Mouse (Mus musculus) liver, postnatal 0 days (tissue): ENCODE results near the gene Gm21750.

Experiments
- CTCF ChIP-seq: sonication (generic); IDR thresholded peaks from 2 replicates; pipeline ENCODE4 v1.5.1; 2016; ENCODE audit warnings: antibody characterized with exemption, low read depth
- EP300 ChIP-seq: IDR thresholded peaks from 2 replicates; pipeline ENCODE4 v1.6.1; 2016; ENCODE audit warnings: antibody characterized with exemption, low read depth, mild to moderate bottlenecking

DNA sequence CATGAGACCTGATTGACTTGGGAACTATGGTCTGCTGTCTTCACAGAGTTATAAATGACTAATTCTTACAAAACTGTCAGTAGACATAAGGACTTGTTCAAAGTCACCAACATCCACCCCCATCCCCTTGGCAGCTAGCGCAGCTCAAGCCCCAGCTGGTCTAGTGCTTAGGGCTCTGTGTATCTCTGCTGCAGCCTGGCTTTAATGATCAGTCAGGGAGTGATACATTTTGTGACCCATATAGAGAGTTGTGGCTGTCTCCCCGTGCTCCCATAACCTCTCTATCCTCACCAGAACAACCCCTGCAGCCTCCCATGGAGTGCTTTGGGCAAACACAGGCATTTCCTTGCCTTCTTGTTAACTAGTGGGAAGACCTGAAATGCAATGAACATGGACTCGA is 40.1 kb upstream of the Gm21750 start:
- TF ChIP-seq CTCF (no peak), EP300 (no peak)
